Comparison of ENCODE assay signal across 9 mouse cellular contexts in the genomic region with DNA sequence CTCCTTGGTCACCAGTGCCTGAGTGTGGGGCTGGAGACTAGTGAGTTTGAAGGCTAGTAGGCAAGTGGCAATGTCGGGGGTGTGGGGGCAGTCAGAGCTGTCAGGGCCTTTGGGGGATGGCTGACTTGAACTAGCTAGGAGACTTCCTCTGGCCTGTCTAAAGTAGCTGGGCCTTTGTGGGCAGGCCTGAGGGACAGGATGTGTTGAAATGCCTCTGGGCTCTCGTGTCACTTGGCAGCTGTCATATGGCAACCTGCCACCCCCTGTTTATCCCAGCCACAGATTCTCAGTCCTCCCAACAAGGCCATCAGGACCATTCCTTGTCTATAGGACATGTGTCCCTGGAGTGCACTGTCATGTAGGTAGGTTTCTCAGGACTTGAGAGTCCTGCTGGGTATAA. TPM values are rescaled to one million over a fixed set of nuclear protein-coding genes. Genes with fewer than 3 reads are reported as not detected.
DNase-seq lines count a peak whose midpoint lies in the region; TF ChIP-seq lines count a peak whose summit lies in the region.
"Had no signal": no experiment of that assay in that cellular context is flagged by ENCODE, and none has a peak within 500 bp of the region (broad histone marks: within the 10 kb centered on the region; RNA-seq: fewer than 3 reads in every experiment).

No protein-coding gene starts in this region.

- intact Hi-C loops in left cerebral cortex, adult 2 months (cut with DNase I): no loop called here

- no peak for TF ChIP-seq CTCF in left cerebral cortex, adult 2 months (IDR thresholded peaks at IDR 0.05)

- H3K4me3 ChIP-seq in left cerebral cortex, adult 2 months: no peak overlapping the region
- H3K4me3 ChIP-seq: erythroblast, embryonic 14.5 days had no signal

- no peak for DNase-seq in left cerebral cortex, adult 2 months (ENCODE audit: extremely low spot score in 1 of 2, low spot score in 2 of 2)
- no peak for DNase-seq in left cerebral cortex, adult 11 months (ENCODE audit: low spot score)
- peak; percentile 88 for DNase-seq in adrenal gland, postnatal 14 days
- peak; percentile 82 for DNase-seq in heart, adult 8-10 months (ENCODE audit: low spot score)
- DNase-seq in kidney, adult 9 months: peak; percentile 67
- peak; percentile 87 for DNase-seq in lung, postnatal 25 days (ENCODE audit: low spot score)
- DNase-seq in thymus, postnatal 0 days (ENCODE audit: low spot score): no peak
- no peak for DNase-seq in ovary, postnatal 36 days (ENCODE audit: low spot score)

- H3K27ac ChIP-seq in left cerebral cortex, adult 2 months: 0 out of 2 replicates have a peak overlapping the region, but pooled peaks have one; percentile 28

RNA-seq across cellular contexts. Expression of gene Notch1, which starts 18.2 kb away (rescaled TPM):
- total RNA-seq in left cerebral cortex, adult 2 months (2021): 10 to 100 TPM; 23.8 to 23.9 TPM
- total RNA-seq in adrenal gland, postnatal 14 days (2021): 27.5 and 35.7 TPM in 2 replicates
- 10 to 100 TPM; 22.2 to 36.5 (median 29.1) TPM for total RNA-seq in heart, adult 8-10 months (2022)
- 44.3 and 54.9 TPM in 2 replicates for polyA plus RNA-seq in thymus, postnatal 0 days (2015; fragmentation: Nextera tagmentation; extraction: Ambion mirVana)

RNA-seq across cellular contexts. Expression of gene Egfl7, which starts 45.2 kb away (rescaled TPM):
- 10 to 100 TPM; 62.4 to 67.4 TPM for total RNA-seq in left cerebral cortex, adult 2 months (2021)
- total RNA-seq in adrenal gland, postnatal 14 days (2021): 217 and 247 TPM in 2 replicates
- 100 to 1,000 TPM; 122 to 172 (median 148) TPM for total RNA-seq in heart, adult 8-10 months (2022)
- polyA plus RNA-seq in thymus, postnatal 0 days (2015; fragmentation: Nextera tagmentation; extraction: Ambion mirVana): 43.6 and 50.0 TPM in 2 replicates

RNA-seq across cellular contexts. Expression of gene Gm20532, which starts 51.8 kb away (rescaled TPM):
- total RNA-seq in left cerebral cortex, adult 2 months (2021): not detected
- not detected in 2 replicates for total RNA-seq in adrenal gland, postnatal 14 days (2021)
- not detected for total RNA-seq in heart, adult 8-10 months (2022)
- not detected in 2 replicates for polyA plus RNA-seq in thymus, postnatal 0 days (2015; fragmentation: Nextera tagmentation; extraction: Ambion mirVana)
- polyA plus RNA-seq: erythroblast, embryonic 14.5 days had no signal

Comparison
In these comparisons a context has a peak if more than half of its experiments do, and no peak if none do; other contexts are left out.
1. DNase-seq: peak in adrenal gland, postnatal 14 days (single experiment), heart, adult 8-10 months (single experiment), kidney, adult 9 months (single experiment) and lung, postnatal 25 days (single experiment); none in left cerebral cortex, adult 2 months (0 of 2), left cerebral cortex, adult 11 months (single experiment), thymus, postnatal 0 days (single experiment) and ovary, postnatal 36 days (single experiment).